Mouse (Mus musculus) liver, postnatal 0 days (tissue): ENCODE results near the gene Ano9. TPM values are rescaled to one million over a fixed set of nuclear protein-coding genes. Genes with fewer than 3 reads are reported as not detected.
A peak's percentile ranks its signal among the peaks of the same experiment; 100 is the strongest.

Experiments used
- ATAC-seq: fragments of 200-750 bp; cut with Nextera tagmentation; 2 replicates; pipeline ENCODE4 v1.8.0; 2017; ENCODE audit warnings: mild to moderate bottlenecking, moderate library complexity
- DNase-seq: peaks from one replicate; pipeline ENCODE4 v3.0.0-alpha.2; 2016
- H3K27ac ChIP-seq: fragments of 300-500 bp; sonication (generic); 2 replicates; pipeline ENCODE4 v1.5.1; 2014; ENCODE audit warnings: antibody characterized with exemption, moderate library complexity, mild to moderate bottlenecking, low read depth
- H3K27me3 ChIP-seq: fragments of 300-500 bp; sonication (generic); 2 replicates; pipeline ENCODE4 v1.6.1; 2014; ENCODE audit warnings: low read length, control low read depth, mixed read lengths; ENCODE audit not compliant: insufficient read depth
- H3K36me3 ChIP-seq: fragments of 300-500 bp; sonication (generic); replicated peaks from 2 replicates; pipeline ENCODE4 v1.6.1; 2014; ENCODE audit warnings: mild to moderate bottlenecking, control low read depth, low read length, moderate library complexity, mixed read lengths; ENCODE audit not compliant: insufficient read depth
- H3K4me1 ChIP-seq: fragments of 300-500 bp; sonication (generic); 2 replicates; pipeline ENCODE4 v1.6.1; 2014; ENCODE audit warnings: antibody characterized with exemption, mild to moderate bottlenecking, control low read depth; ENCODE audit not compliant: insufficient read depth
- H3K4me2 ChIP-seq: fragments of 300-500 bp; sonication (generic); 2 replicates; pipeline ENCODE4 v1.6.1; 2014; ENCODE audit warnings: low read depth, mild to moderate bottlenecking, low read length, moderate library complexity, mixed read lengths
- H3K4me3 ChIP-seq: fragments of 300-500 bp; sonication (generic); 2 replicates; pipeline ENCODE4 v1.5.1; 2014; ENCODE audit warnings: low read depth, low read length
- H3K9ac ChIP-seq: fragments of 300-500 bp; sonication (generic); replicated peaks from 2 replicates; pipeline ENCODE4 v1.6.1; 2014; ENCODE audit warnings: mild to moderate bottlenecking, moderate library complexity
- H3K9me3 ChIP-seq: fragments of 300-500 bp; sonication (generic); 2 replicates; pipeline ENCODE4 v1.6.1; 2016; ENCODE audit warnings: mild to moderate bottlenecking, control low read depth, low read length, mixed read lengths
- CTCF ChIP-seq: sonication (generic); IDR thresholded peaks from 2 replicates; pipeline ENCODE4 v1.5.1; 2016; ENCODE audit warnings: antibody characterized with exemption, low read depth
- EP300 ChIP-seq: IDR thresholded peaks from 2 replicates; pipeline ENCODE4 v1.6.1; 2016; ENCODE audit warnings: antibody characterized with exemption, low read depth, mild to moderate bottlenecking
- WGBS: fragments of 180-500 bp; shearing (Covaris S2); extraction: QIAGEN DNeasy Blood & Tissue Kit; methylation state at CpG from one replicate; pipeline ENCODE4 v1.1.7; 2014; ENCODE audit not compliant: insufficient replicate concordance; 5-methylcytosine and 5-hydroxymethylcytosine counted together
- polyA plus RNA-seq: library from polyadenylated mRNA; unstranded; fragments of >200 nt; fragmentation: Nextera tagmentation; extraction: Ambion mirVana; gene quantifications from 2 replicates; pipeline ENCODE4 v1.2.1, GENCODE M21; 2015

Gene Ano9
- polyA plus RNA-seq, 1 experiment from 2014 or later: 1.4 TPM

- Histone ChIP-seq H3K4me1 (peaks cover 41% of the 10 kb centered on the region), H3K4me3 (peak overlapping the region; percentile 86), H3K9me3 (no peaks in the 10 kb centered on the region), H3K27ac (peak overlapping the region; percentile 87), H3K27me3 (no peaks in the 10 kb centered on the region), H3K36me3 (peaks cover 25% of the 10 kb centered on the region), H3K4me2 (peak overlapping the region; percentile 79), H3K9ac (peak overlapping the region; percentile 85)
- peak; percentile 95 for DNase-seq
- TF ChIP-seq EP300 (peak; percentile 95), CTCF (no peak)
- peak; percentile 92 for ATAC-seq
- WGBS: under 1% methylated on average over 59 of the region's 59 CpGs
These were observed 13.6 kb upstream of the Ano9 start for GRCm38 (mm10) chr7:141131024-141131820.

GRCm38 (mm10) chr7:141123517-141123856 is 5.9 kb upstream of the Ano9 start:
- 2% methylated on average over 15 of the region's 15 CpGs for WGBS
- no peak for ATAC-seq

GRCm38 (mm10) chr7:141122689-141123516 is 5.3 kb upstream of the Ano9 start:
- 1% methylated on average over 29 of the region's 29 CpGs for WGBS
- H3K4me2 ChIP-seq: peak overlapping the region; percentile 94

More at GRCm38 (mm10) chr7:141123517-141123856, 5.9 kb upstream of the Ano9 start:
- DNase-seq: no peak
- peak overlapping the region; percentile 94 for H3K4me2 ChIP-seq
- no peaks in the 10 kb centered on the region for H3K36me3 ChIP-seq
- peak overlapping the region; percentile 92 for H3K27ac ChIP-seq
- peaks cover 28% of the 10 kb centered on the region for H3K4me1 ChIP-seq
- peak overlapping the region; percentile 79 for H3K9ac ChIP-seq
- TF ChIP-seq EP300 (no peak; the same call in 1 of the 2 replicates), CTCF (no peak)
- H3K9me3 ChIP-seq: no peaks in the 10 kb centered on the region
- H3K27me3 ChIP-seq: no peaks in the 10 kb centered on the region
- peak overlapping the region; percentile 79 for H3K4me3 ChIP-seq

GRCm38 (mm10) chr7:141122245-141122644 is 4.6 kb upstream of the Ano9 start, which contains the start of gene Ptdss2:
Gene Ptdss2 (plus strand): TSS chr7:141122382.
- Histone ChIP-seq H3K27me3 (no peaks in the 10 kb centered on the region), H3K4me3 (peak within 1 kb of the TSS; percentile 79), H3K9ac (peak within 1 kb of the TSS; percentile 79), H3K4me2 (peak within 1 kb of the TSS; percentile 94), H3K36me3 (no peaks in the 10 kb centered on the region), H3K9me3 (no peaks in the 10 kb centered on the region), H3K27ac (peak within 1 kb of the TSS; percentile 92), H3K4me1 (peaks cover 30% of the 10 kb centered on the region)
- DNase-seq: no peak
- no peak for ATAC-seq
- TF ChIP-seq CTCF (no peak), EP300 (no peak)
- WGBS: 37% methylated on average over 14 of the region's 14 CpGs

More at GRCm38 (mm10) chr7:141122689-141123516, 5.3 kb upstream of the Ano9 start:
- Histone ChIP-seq H3K27me3 (no peaks in the 10 kb centered on the region), H3K36me3 (no peaks in the 10 kb centered on the region), H3K4me3 (peak overlapping the region; percentile 79), H3K4me1 (peaks cover 30% of the 10 kb centered on the region), H3K9ac (peak overlapping the region; percentile 79), H3K9me3 (no peaks in the 10 kb centered on the region), H3K27ac (peak overlapping the region; percentile 92)
- TF ChIP-seq CTCF: no peak
- peak; percentile 67 for TF ChIP-seq EP300
- ATAC-seq (peak; percentile 99), DNase-seq (peak; percentile 99)

- Histone ChIP-seq H3K27ac (peak overlapping the region; percentile 69), H3K36me3 (no peaks in the 10 kb centered on the region), H3K27me3 (no peaks in the 10 kb centered on the region), H3K9me3 (no peaks in the 10 kb centered on the region), H3K4me2 (no peak overlapping the region), H3K9ac (no peak overlapping the region), H3K4me3 (no peak overlapping the region), H3K4me1 (peaks cover 31% of the 10 kb centered on the region)
- TF ChIP-seq EP300 (no peak), CTCF (peak; percentile 36; the same call in 1 of the 2 replicates)
- no peak for DNase-seq
- ATAC-seq: no peak
- WGBS: 65% methylated on average over 5 of the region's 5 CpGs
These were observed 3.5 kb upstream of the Ano9 start for GRCm38 (mm10) chr7:141121051-141121531.

- WGBS: 64% methylated on average over 3 of the region's 3 CpGs
- ATAC-seq (no peak), DNase-seq (no peak)
- Histone ChIP-seq H3K27ac (no peak overlapping the region), H3K27me3 (no peaks in the 10 kb centered on the region), H3K4me1 (peaks cover 33% of the 10 kb centered on the region), H3K9ac (no peak overlapping the region), H3K36me3 (no peaks in the 10 kb centered on the region), H3K4me2 (no peak overlapping the region), H3K9me3 (no peaks in the 10 kb centered on the region), H3K4me3 (no peak overlapping the region)
- TF ChIP-seq CTCF (no peak), EP300 (no peak)
These were observed 3.0 kb upstream of the Ano9 start for GRCm38 (mm10) chr7:141120605-141121004.
